Mouse (Mus musculus) MEL (cell line): ENCODE data around the gene Elp5.

Experiments
- CTCF ChIP-seq, 3 experiments: IDR thresholded peaks in 2 of 3; conservative IDR thresholded peaks in 1 of 3; 2 replicates each; pipeline ENCODE4 v1.5.1; 2011 to 2012; ENCODE audit warnings: low read length in 3 of 3, low read depth in 2 of 3, mild to moderate bottlenecking in 2 of 3, improper control_type of control experiment in 1 of 3, inconsistent platforms in 1 of 3, mixed read lengths in 1 of 3, moderate library complexity in 1 of 3; ENCODE audit not compliant: control insufficient read depth in 1 of 3, insufficient read depth in 1 of 3, poor library complexity in 1 of 3, severe bottlenecking in 1 of 3
- KAT2A ChIP-seq: conservative IDR thresholded peaks from 2 replicates; pipeline ENCODE4 v1.6.1; 2012; ENCODE audit warnings: low read depth, low read length, improper control_type of control experiment, inconsistent platforms
- TAL1 ChIP-seq: IDR thresholded peaks from 2 replicates; pipeline ENCODE4 v1.6.1; 2012; ENCODE audit warnings: mild to moderate bottlenecking, inconsistent platforms, low read length, moderate library complexity, mixed read lengths

GRCm38 (mm10) chr11:70027397-70027796, 45.1 kb upstream of the Elp5 start:
- no peak for TF ChIP-seq CTCF (IDR thresholded peaks at IDR 0.05 in 2 of 3, conservative IDR thresholded peaks at IDR 0.05 in 1 of 3; ENCODE audit: control insufficient read depth in 1 of 3, insufficient read depth in 1 of 3, low read depth in 2 of 3, low read length in 3 of 3, poor library complexity in 1 of 3, severe bottlenecking in 1 of 3)
- TF ChIP-seq KAT2A: no peak
- TF ChIP-seq TAL1: no peak
